Mouse (Mus musculus): ENCODE measurements around the gene Tor4a.

Gene Tor4a

DNA sequence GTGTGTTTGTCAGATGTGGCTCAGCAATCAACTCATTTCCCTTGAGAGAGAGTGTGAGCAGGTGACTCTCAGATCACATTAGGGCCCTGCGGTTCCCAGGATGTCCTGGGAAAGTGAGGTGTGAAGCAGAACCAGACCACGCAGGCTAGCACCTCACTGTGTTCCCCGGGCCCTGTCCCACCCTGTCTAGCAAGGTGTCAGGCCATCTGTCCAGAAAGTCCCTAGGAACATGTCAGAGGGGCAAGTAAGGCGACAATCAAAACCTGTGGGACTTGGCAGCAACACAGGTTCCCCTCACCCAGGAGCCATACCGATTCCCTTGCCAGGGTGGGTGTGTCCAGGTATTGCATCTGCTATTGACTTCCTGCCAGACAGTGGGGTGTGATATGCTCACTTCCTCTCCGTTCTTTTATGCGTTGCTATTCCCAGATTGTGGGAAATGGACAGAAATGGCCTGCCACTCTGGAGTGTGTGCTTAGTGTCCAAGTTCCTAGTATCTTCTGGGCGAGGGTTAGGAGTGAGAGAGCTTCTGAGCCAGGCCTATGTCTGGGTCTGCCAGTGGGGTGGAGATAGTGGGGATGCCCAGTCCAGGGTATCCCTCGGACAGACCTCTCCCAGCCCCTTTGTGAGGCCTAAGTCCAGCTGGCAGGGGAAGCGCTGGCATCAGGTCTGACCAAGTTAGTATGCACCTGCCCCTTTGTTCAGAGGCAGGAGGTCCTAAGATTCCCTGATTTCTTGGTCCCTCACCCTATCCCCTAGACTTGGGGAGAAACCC, 26.2 kb downstream of the Tor4a start:
- DNase-seq (ENCODE audit: low spot score): peak; percentile 36

DNA sequence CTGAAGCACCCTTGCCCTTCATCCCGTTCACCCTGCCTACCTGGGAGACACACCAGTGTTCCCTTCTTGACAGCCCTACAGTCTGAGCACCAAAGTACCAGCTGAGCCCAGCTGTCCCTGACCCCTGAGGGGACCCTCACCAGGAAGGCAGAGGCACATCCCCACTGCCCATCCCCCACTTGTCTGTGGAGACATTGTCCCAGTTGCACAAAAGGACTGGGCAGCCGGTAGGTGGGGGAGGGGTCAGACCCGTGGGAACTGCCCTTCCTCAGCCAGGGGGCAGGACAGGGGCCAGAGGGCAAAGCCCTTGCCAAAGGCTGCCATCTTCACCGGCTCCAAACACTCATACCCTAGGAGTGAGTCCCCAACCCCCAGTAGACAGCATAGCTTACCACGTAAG, 26.9 kb downstream of the Tor4a start:
- peak; percentile 62 for DNase-seq (ENCODE audit: low spot score)

DNA sequence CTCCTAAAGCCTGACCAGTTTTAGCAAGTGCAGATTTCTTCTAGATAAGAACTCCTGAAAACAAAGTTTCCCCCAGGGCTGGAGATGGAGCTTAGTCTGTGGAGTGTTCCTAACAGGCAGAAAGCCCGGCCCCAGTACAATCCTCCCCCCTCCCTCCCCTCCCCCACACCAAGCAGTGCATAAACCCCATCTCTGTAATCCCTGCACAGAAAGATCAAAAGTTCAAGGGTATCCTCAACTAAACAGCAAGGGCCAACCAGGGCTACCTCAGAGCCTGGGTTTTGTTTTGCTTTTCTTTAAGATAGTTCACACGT, 28.1 kb downstream of the Tor4a start:
- no peak for DNase-seq (ENCODE audit: low spot score)

DNA sequence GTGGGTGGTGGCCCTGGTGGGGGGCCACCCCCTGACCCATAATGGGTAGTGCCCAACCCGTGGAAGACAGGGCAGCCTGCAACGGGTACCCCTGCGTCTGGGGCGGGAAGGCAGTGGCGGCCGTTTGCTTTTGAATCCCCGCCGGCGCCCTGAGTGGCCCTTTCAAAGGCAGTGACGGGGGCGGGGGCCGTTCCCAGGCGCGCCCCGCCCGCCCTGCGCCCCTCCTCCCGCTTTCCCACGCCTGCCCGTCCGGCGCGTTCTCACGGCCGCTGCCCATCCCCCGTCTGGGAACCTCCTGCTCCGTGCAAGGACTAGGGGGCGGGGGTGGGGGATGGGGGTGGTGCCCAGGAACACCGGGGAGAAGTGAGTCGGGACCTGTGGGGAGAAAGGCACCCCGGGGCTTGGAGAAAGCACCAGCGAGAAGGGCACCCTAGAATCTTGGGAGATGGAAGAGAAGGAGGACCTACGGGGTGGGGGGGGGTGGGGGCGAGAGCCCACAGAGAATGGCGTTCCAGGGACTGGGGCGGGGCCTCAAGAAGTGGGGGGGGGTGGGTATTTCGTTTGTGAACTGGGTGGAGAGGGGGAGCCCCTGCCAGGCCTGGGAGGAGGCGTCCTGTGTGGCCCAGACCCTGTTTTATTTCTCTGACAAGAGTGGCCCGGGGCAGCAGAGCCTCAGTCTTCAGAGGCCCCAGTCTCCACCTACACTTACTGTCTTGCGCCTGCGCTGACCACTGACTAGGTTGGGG, 28.6 kb downstream of the Tor4a start:
- peak; percentile 85 for DNase-seq (ENCODE audit: low spot score)

DNA sequence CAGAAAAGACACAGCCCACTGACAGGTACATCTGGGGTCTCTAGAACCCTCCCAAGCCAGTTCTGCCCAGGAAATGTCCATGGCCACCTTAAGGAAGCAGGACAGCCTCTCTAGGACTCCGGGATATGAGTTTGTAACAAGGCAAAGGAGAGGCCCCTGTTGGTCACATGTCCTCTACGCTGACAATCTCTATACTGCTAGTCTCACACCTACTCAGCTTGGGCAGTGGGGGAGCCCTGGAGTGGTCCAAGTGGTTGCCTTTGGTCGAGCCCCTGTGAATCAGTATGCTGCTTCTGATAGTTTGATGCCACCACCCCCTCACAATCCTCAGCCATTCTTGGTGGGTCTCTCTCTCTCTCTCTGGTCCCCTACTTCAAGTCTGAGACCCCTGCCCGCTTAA, 29.2 kb downstream of the Tor4a start:
- DNase-seq (ENCODE audit: low spot score): no peak

DNA sequence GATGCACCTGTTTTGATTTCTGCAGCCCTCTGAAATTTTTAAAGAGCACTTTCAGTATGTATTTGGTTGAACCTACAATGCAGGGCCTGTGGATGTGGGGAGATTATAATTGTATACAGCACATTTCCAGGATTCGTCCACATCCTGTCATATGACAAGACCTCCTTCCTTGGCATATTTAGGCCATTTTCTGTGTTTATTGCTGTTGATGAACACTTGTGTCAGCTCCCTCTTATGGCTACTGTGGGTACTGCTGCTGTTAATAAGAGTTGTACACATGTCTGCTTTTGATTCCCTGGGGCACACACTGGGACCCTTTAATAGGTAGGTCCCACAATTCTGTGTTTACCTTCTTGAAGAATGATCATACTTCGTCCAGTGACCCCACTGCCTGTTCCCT, 39.0 kb downstream of the Tor4a start:
- peak; percentile 67 for DNase-seq (ENCODE audit: low spot score)

DNA sequence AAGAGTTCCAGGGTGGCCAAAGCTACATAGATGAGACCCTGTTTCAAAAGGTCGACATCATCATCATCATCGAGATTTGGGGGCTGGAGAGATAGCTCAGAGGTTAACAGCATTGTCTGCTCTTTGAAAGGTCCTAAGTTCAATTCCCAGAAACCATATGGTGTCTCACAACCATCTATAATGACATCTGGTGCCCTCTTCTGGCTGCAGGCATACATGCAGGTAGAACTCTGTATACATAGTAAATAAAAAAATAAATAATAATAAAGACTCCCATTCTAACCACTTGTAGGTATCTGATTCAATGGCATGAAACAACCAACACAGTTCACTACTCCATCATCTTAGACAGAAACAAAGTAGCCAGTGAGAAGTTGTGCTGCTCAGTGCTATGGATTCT, 39.7 kb downstream of the Tor4a start:
- no peak for DNase-seq (ENCODE audit: low spot score)

DNA sequence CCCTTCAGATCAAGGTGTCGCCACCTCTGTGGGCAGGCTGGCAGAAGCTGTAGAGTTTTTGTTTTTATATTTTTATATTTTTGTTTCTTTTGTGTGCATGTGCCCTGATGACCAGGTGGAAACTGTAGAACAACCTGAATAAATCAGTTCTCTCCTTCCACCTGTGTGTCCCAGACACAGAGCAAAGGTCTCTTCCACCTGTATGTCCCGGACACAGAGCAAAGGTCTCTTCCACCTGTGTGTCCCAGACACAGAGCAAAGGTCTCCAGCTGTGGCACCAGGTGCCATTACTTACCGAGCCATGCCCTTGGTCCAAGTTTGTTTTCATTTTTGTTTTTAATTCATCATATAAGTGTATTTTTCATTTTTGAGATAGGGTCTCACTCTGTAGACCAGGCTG, 40.5 kb downstream of the Tor4a start:
- DNase-seq (ENCODE audit: low spot score): no peak

DNA sequence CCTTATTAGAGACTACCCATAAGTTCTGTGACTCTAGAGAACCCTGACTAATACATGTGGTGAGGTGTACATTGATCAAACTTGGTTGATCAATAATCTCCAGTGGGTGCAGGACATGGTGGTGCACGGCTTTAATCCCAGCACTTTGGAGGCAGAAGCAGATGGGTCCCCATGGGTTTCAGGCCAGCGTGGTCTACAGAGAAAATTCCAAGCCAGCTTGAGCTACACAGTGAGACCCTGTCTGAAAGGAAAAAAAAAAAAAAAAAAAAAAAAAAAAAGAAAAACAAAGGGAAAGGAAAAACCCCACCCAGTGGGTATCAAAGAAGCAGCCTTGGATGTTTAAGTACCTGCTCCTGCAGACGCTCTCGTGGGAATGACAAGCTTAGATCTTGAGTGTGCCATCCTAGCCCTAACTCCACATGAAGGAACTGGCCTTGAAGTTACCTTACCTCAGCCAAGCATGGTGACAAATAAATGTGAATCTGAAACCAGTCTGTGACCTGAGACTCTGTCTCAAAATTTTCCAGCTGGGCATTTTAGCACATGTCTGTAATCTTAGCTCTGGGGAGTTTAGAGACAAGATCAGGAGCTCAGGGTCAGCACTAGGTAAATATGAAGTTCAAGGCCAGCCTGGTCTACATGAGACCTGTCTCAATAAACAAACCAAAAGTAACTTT, 45.3 kb downstream of the Tor4a start:
- DNase-seq (ENCODE audit: low spot score): no peak

DNA sequence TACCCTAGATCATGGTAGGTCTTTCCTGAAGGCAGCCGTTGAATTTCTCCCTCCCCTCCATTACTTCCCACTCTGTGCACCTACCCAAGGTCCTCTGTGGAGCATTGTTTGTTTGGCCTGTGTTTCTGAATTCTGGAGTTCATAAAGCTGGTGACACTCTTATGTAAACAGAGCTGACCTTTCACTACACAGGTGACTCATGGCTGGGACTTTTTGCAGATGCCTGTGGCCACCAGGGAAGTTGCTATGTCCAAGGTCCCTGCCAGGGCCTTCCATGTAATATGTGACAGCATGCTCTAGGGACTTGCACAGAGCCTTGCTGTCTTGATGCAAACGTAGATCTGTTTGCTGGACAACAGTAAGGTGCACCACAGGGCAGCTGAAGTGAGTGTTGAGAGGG, 47.0 kb downstream of the Tor4a start:
- no peak for DNase-seq (ENCODE audit: low spot score)

DNA sequence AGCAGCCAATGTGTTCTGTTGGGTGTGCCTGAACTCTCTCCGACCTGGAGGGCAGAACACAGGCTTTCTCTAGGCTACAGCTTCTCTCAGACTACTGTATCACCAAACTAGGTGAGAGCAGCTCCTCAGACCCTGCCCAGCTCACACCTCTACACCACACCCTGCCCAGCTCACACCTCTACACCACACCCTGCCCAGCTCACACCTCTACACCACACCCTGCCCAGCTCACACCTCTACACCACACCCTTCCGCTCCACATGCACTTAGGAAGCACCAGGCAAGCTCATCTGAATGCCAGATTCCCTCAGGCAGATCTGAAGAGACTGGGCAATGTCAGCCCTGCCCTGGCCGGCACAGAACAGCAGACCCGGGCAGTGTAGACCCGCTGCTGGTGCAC, 48.8 kb downstream of the Tor4a start:
- no peak for DNase-seq (ENCODE audit: low spot score)

DNA sequence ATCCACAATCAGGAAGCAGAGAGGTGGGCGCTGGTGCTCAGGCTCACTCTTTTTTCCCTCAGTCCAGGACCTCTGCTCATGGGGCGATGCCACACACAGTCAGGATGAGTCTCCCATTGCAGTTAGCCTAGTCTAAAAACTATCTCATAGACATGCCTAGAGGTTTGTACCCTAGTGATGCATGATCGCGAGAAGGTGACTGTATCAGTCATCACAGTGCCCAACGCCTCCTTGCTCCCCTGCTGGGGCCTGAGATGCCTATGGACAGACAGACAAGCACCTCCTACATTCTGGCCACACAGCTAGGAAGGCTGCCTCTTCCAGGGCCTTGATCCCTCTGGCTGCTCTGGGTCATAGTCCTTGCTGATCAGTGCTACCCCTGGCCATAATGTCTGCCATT, 49.3 kb downstream of the Tor4a start:
- DNase-seq (ENCODE audit: low spot score): no peak

DNA sequence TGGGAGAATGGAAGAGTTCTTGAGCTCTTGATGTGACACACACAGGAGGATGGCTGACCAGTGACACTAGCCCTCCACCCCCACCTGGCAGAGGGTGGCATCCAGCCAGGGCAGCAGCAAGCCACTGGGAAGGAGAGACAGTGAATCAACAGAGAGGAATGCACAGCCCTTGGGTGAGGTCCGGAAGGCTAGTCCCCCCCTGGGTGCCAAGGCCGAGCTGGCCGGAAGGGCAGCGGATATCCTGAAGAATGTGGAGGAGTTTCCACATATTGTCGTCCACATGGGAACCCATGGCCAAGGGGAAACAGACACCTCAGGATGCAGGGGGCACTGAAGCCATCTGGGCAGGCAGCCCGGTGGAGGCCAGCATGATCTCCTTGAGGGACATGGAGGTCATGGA, 51.3 kb downstream of the Tor4a start:
- peak; percentile 66 for DNase-seq (ENCODE audit: low spot score)
